Mouse (Mus musculus) right cerebral cortex, postnatal 36 days (tissue): ENCODE results near the gene Nmu.

Experiments
- DNase-seq, 2 experiments: peaks; one replicate each; pipeline ENCODE4 v3.0.0; 2022; ENCODE audit warnings: low spot score in 2 of 2, mixed read lengths in 1 of 2

Nmu gene

GRCm38 (mm10) chr5:76321249-76322196 is 42.1 kb downstream of the Nmu start:
- DNase-seq = no peak

DNA sequence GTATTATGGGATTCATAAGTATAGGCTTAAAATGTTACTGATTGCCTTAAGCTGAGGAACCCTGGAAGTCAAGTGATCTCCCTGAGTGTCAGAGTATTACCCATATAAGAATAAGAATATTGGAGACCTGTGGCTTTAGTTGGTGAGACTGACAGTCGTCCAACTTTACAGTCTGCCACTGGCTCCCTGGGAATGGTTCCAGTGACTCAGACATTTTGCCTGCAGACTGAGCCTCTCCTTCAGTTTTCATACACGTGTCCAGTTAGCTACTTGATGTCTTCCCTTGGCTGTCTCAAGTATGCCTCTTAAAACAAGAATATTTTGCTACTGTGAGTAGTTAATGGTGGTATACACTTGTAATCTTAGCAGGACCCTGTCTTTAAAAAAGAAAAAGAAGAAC is 55.4 kb downstream of the Nmu start:
- no peak for DNase-seq

- DNase-seq = no peak
Observed at GRCm38 (mm10) chr5:76306261-76306660, 57.3 kb downstream of the Nmu start.

- DNase-seq = no peak
Observed at GRCm38 (mm10) chr5:76305616-76306015, 58.0 kb downstream of the Nmu start.

- DNase-seq = peak; percentile 86
Observed at GRCm38 (mm10) chr5:76304452-76305341, 58.9 kb downstream of the Nmu start, which contains the start of gene Clock. TSS of gene Clock (minus strand) at chr5:76304792.

- peak; percentile 45 to 54 for DNase-seq
Observed at GRCm38 (mm10) chr5:76303745-76304451, 59.7 kb downstream of the Nmu start.

GRCm38 (mm10) chr5:76303379-76303744 is 60.2 kb downstream of the Nmu start:
- no peak for DNase-seq

DNA sequence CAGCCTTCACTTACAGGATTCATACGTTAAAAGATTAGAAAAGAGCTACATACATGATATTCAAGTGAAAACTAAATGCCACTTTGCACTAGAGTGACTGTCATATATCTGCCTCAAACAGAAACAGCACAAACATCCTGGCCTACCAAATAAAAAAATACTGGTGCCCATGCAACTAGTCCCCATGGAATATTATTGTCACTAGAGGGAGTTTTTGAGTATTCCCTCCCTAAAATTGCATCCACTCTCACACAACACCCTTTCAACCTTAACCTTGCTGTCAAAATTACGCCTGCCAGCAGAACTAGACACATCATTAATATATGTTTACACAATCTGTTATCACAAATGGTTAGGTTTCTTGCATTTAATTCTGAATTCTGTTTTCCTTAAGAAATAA is 61.6 kb downstream of the Nmu start:
- no peak for DNase-seq

DNA sequence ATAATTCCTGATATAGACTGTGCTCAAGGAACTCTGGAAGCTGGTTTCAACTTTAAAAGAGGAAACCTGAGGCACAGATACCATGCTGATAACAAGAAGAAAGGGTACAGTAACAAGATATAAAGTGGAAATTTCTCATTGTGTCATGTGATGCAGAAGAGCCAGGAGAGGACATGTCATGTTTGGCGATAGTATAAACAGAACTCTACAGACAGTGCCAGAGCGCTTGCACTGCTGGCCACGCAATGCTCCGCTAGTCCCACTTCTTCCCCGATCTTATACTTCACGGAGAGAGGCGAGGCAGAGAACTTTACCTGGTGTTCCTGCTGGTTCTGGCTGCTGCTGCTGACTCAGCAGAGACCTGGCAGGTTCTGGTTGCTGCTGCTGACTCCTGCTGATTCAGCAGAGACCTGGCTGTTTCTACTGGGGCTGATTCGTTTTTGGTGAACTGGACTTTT is 74.3 kb downstream of the Nmu start:
- DNase-seq = no peak

- no peak for DNase-seq
Observed at GRCm38 (mm10) chr5:76288256-76288655, 75.3 kb downstream of the Nmu start.

- DNase-seq = no peak
Observed at GRCm38 (mm10) chr5:76287062-76287461, 76.5 kb downstream of the Nmu start.

DNA sequence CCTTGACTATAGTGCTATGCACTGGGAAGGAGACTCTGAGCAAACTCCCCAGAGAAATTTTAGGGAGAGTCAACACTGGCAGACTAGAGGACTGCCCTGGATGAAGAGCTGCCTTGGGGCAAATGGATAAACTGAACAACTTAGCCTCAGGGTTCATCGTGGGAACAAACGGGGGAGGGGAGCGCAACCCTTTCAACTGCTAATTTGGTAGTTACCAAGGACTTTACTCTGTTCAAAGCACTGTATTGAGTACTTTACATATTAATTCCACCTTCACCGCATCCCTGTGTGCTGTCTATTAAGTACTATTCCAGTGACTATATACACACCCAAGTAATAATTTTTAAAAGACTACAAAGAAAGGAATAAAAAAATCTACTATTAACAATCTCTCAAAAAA is 77.9 kb downstream of the Nmu start:
- no peak for DNase-seq

GRCm38 (mm10) chr5:76283890-76284289 is 79.7 kb downstream of the Nmu start:
- DNase-seq = no peak
